Mouse (Mus musculus) forebrain, postnatal 0 days (tissue): ENCODE results near the gene Slc2a1. TPM values are rescaled to one million over a fixed set of nuclear protein-coding genes. Genes with fewer than 3 reads are reported as not detected.

Experiments
- ATAC-seq: fragments of 200-750 bp; cut with Nextera tagmentation; 2 replicates; pipeline ENCODE4 v1.8.0; 2017; ENCODE audit warnings: mild to moderate bottlenecking, moderate library complexity
- DNase-seq: peaks from one replicate; pipeline ENCODE4 v3.0.0-alpha.2; 2015
- H3K27ac ChIP-seq: fragments of 300-500 bp; sonication (generic); 2 replicates; pipeline ENCODE4 v1.5.1; 2014; ENCODE audit warnings: low read depth, mild to moderate bottlenecking, antibody characterized with exemption, low read length, moderate library complexity, mixed read lengths
- H3K27me3 ChIP-seq: fragments of 300-500 bp; sonication (generic); 2 replicates; pipeline ENCODE4 v1.6.1; 2014; ENCODE audit warnings: mild to moderate bottlenecking, low read length, mixed read lengths; ENCODE audit not compliant: insufficient read depth
- H3K36me3 ChIP-seq: fragments of 300-500 bp; sonication (generic); 2 replicates; pipeline ENCODE4 v1.6.1; 2014; ENCODE audit warnings: mild to moderate bottlenecking, moderate library complexity; ENCODE audit not compliant: insufficient read depth
- H3K4me1 ChIP-seq: fragments of 300-500 bp; sonication (generic); 2 replicates; pipeline ENCODE4 v1.6.1; 2014; ENCODE audit warnings: antibody characterized with exemption; ENCODE audit not compliant: insufficient read depth
- H3K4me2 ChIP-seq: fragments of 300-500 bp; sonication (generic); 2 replicates; pipeline ENCODE4 v1.6.1; 2014; ENCODE audit warnings: low read depth, mild to moderate bottlenecking, moderate library complexity
- H3K4me3 ChIP-seq: fragments of 300-500 bp; sonication (generic); 2 replicates; pipeline ENCODE4 v1.5.1; 2014; ENCODE audit warnings: low read depth, low read length, mixed read lengths
- H3K9ac ChIP-seq: fragments of 300-500 bp; sonication (generic); 2 replicates; pipeline ENCODE4 v1.6.1; 2014; ENCODE audit warnings: mild to moderate bottlenecking
- H3K9me3 ChIP-seq: fragments of 300-500 bp; sonication (generic); 2 replicates; pipeline ENCODE4 v1.6.1; 2016; ENCODE audit warnings: low read length
- CTCF ChIP-seq: sonication (generic); IDR thresholded peaks from 2 replicates; pipeline ENCODE4 v1.5.1; 2016; ENCODE audit warnings: antibody characterized with exemption, control low read depth, low read depth
- WGBS: fragments of 180-500 bp; shearing (Covaris S2); extraction: QIAGEN DNeasy Blood & Tissue Kit; methylation state at CpG from one replicate; pipeline ENCODE4 v1.1.7; 2014; 5-methylcytosine and 5-hydroxymethylcytosine counted together
- polyA plus RNA-seq: library from polyadenylated mRNA; unstranded; fragments of >200 nt; fragmentation: Nextera tagmentation; extraction: Ambion mirVana; gene quantifications from 2 replicates; pipeline ENCODE4 v1.2.1, GENCODE M21; 2015
- total RNA-seq: library from RNA; depleted of rRNA; stranded (reverse); fragments of >200 nt; gene quantifications from 2 replicates; pipeline ENCODE4 v1.2.3, GENCODE M21; 2014

Slc2a1 gene
- total and polyA plus RNA-seq, 2 experiments from 2014 or later: 41.4 to 64.8 TPM

DNA sequence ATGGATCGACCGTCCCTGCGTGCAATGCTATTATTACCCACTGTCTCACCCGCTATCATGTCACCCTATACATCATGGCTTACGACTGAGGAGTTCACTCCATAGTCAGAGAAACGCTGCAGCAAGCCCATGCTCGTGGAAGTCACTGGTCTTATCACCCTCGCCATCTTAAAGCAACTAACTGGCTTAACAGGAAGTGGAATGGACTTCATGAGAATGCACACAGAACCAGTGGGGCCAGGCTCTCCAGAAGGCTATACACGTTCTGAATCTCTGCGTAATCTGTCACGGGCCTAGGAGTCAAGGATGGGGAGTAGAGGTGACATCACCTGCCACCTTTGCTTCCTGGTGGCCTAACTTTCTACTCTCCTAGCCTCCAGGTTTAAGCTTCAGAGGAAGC, 40.2 kb downstream of the Slc2a1 start:
- no peaks in the 10 kb centered on the region for H3K27me3 ChIP-seq
- ATAC-seq: no peak
- no peak for TF ChIP-seq CTCF
- H3K36me3 ChIP-seq: no peaks in the 10 kb centered on the region
- no peaks in the 10 kb centered on the region for H3K9me3 ChIP-seq
- no peak overlapping the region for H3K4me3 ChIP-seq
- H3K27ac ChIP-seq: no peak overlapping the region
- WGBS: 95% methylated on average over 11 of the region's 11 CpGs
- no peak overlapping the region for H3K4me2 ChIP-seq
- no peak overlapping the region for H3K9ac ChIP-seq
- no peak for DNase-seq
- H3K4me1 ChIP-seq: no peaks in the 10 kb centered on the region

- Histone ChIP-seq H3K27ac (no peak overlapping the region), H3K4me2 (no peak overlapping the region), H3K9me3 (no peaks in the 10 kb centered on the region), H3K4me1 (no peaks in the 10 kb centered on the region), H3K4me3 (no peak overlapping the region), H3K27me3 (no peaks in the 10 kb centered on the region), H3K36me3 (no peaks in the 10 kb centered on the region), H3K9ac (no peak overlapping the region)
- WGBS: 34% methylated on average over 2 of the region's 2 CpGs
- ATAC-seq: no peak
- peak; percentile 40 for DNase-seq
- peak; percentile 52 for TF ChIP-seq CTCF
Measured at GRCm38 (mm10) chr4:119157186-119157585, 48.7 kb downstream of the Slc2a1 start.

DNA sequence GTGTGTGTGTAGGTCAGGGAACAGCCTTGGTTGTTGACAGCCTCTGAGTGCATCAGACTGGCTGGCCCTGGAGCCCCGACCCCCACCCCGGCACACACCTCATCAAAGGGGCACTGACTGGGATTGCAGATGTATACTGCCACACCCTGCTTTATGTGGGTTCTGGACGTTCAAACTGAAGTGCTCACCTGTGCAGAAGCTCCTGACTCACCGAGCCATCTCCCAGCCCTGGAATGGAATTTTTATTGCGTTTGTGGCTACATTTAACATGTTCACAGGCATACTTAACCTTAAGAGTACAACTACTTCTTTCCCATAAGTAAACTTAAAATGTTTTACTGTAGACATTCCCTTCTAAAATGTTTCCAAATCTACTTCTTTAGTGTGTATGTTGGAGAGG, 49.4 kb downstream of the Slc2a1 start:
- DNase-seq (no peak), ATAC-seq (no peak)
- 83% methylated on average over 5 of the region's 5 CpGs for WGBS
- H3K9ac ChIP-seq: no peak overlapping the region
- H3K27me3 ChIP-seq: no peaks in the 10 kb centered on the region
- no peak overlapping the region for H3K4me3 ChIP-seq
- no peak overlapping the region for H3K4me2 ChIP-seq
- no peaks in the 10 kb centered on the region for H3K4me1 ChIP-seq
- TF ChIP-seq CTCF: no peak
- no peaks in the 10 kb centered on the region for H3K9me3 ChIP-seq
- no peak overlapping the region for H3K27ac ChIP-seq
- no peaks in the 10 kb centered on the region for H3K36me3 ChIP-seq

GRCm38 (mm10) chr4:119161358-119161757, 52.8 kb downstream of the Slc2a1 start:
- Histone ChIP-seq H3K9me3 (no peaks in the 10 kb centered on the region), H3K36me3 (no peaks in the 10 kb centered on the region), H3K27ac (no peak overlapping the region), H3K27me3 (no peaks in the 10 kb centered on the region), H3K9ac (no peak overlapping the region), H3K4me2 (no peak overlapping the region), H3K4me3 (no peak overlapping the region), H3K4me1 (no peaks in the 10 kb centered on the region)
- ATAC-seq (no peak), DNase-seq (no peak)
- TF ChIP-seq CTCF: no peak
- 77% methylated on average over 3 of the region's 3 CpGs for WGBS

GRCm38 (mm10) chr4:119162990-119163389, 54.5 kb downstream of the Slc2a1 start:
- Histone ChIP-seq H3K27me3 (no peaks in the 10 kb centered on the region), H3K4me3 (no peak overlapping the region), H3K4me2 (no peak overlapping the region), H3K9ac (no peak overlapping the region), H3K4me1 (no peaks in the 10 kb centered on the region), H3K9me3 (no peaks in the 10 kb centered on the region), H3K36me3 (no peaks in the 10 kb centered on the region), H3K27ac (no peak overlapping the region)
- DNase-seq: no peak
- ATAC-seq: no peak
- 90% methylated on average over 4 of the region's 4 CpGs for WGBS
- TF ChIP-seq CTCF: no peak

- 78% methylated on average over 7 of the region's 7 CpGs for WGBS
Measured at GRCm38 (mm10) chr4:119165916-119166315, 57.4 kb downstream of the Slc2a1 start.

DNA sequence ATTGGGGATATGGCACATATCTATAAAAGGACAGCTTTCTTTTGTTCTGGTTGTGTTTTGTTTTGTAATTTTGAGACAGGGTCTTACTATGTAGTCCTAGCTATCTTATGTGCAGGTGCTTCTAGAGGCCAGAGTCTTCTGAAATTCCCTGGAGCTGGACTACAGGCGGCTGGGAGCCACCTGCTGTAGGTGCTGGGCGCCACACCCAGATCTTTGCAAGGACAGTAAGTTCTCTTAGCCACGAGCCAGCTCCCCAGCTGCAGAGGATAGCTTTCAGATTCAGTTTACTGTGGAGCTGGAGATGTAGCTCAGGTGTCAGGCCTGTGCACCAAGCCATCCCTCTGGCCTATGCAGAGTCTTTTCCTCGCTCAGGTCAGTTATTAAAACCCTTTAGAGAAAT, 58.6 kb downstream of the Slc2a1 start:
- TF ChIP-seq CTCF: no peak
- no peak for ATAC-seq
- 86% methylated on average over 4 of the region's 4 CpGs for WGBS
- no peaks in the 10 kb centered on the region for H3K27me3 ChIP-seq
- no peak overlapping the region for H3K27ac ChIP-seq
- H3K4me1 ChIP-seq: no peaks in the 10 kb centered on the region
- no peaks in the 10 kb centered on the region for H3K9me3 ChIP-seq
- DNase-seq: no peak
- H3K4me3 ChIP-seq: no peak overlapping the region
- H3K9ac ChIP-seq: no peak overlapping the region
- no peak overlapping the region for H3K4me2 ChIP-seq
- peaks cover 9% of the 10 kb centered on the region for H3K36me3 ChIP-seq

More at GRCm38 (mm10) chr4:119165916-119166315, 57.4 kb downstream of the Slc2a1 start:
- DNase-seq (no peak), ATAC-seq (no peak)
- H3K4me3 ChIP-seq: no peak overlapping the region
- no peaks in the 10 kb centered on the region for H3K4me1 ChIP-seq
- H3K9me3 ChIP-seq: no peaks in the 10 kb centered on the region
- no peaks in the 10 kb centered on the region for H3K27me3 ChIP-seq
- no peak overlapping the region for H3K9ac ChIP-seq
- TF ChIP-seq CTCF: no peak
- no peak overlapping the region for H3K4me2 ChIP-seq
- H3K27ac ChIP-seq: no peak overlapping the region
- H3K36me3 ChIP-seq: peaks cover 9% of the 10 kb centered on the region

- Histone ChIP-seq H3K4me1 (no peaks in the 10 kb centered on the region), H3K9ac (no peak overlapping the region), H3K9me3 (no peaks in the 10 kb centered on the region), H3K4me2 (no peak overlapping the region), H3K36me3 (peaks cover 9% of the 10 kb centered on the region), H3K4me3 (no peak overlapping the region), H3K27me3 (no peaks in the 10 kb centered on the region), H3K27ac (no peak overlapping the region)
- peak; percentile 89 for TF ChIP-seq CTCF
- ATAC-seq (peak; percentile 53), DNase-seq (peak; percentile 90)
- 2% methylated on average over 4 of the region's 4 CpGs for WGBS
Measured at GRCm38 (mm10) chr4:119167663-119168062, 59.2 kb downstream of the Slc2a1 start.
